Mouse (Mus musculus) CD4-positive, CD25-positive, alpha-beta regulatory T cell, adult 2 months (primary cell): Measurements from ENCODE around the gene Vmn1r159.
"Not testable (repeated sequence)": the region's sequence is repeated elsewhere in the genome, so short reads cannot be mapped to it uniquely, and the experiment has no call there.

ENCODE experiments used
- DNase-seq: peaks from one replicate; pipeline ENCODE4 v3.0.0-alpha.2; 2012; ENCODE audit warnings: low read depth, low spot score

Vmn1r159 gene

GRCm38 (mm10) chr7:22843505-22843904 lies at the start of gene Vmn1r159:
Vmn1r159 (minus strand) TSS chr7:22843605.
- DNase-seq = not testable (repeated sequence)

- DNase-seq = not testable (repeated sequence)
Observed at GRCm38 (mm10) chr7:22870924-22871323, 27.5 kb upstream of the Vmn1r159 start, which contains the start of gene Vmn1r160. Vmn1r160 (plus strand) TSS chr7:22871224.
